Mouse (Mus musculus): ENCODE measurements at regions not wholly inside any gene's neighbourhood (a gene's known extent, or its start where the extent isn't known, plus 50 kb on each side); places are given as distances from the start of the nearest gene placed in this dataset.

DNA sequence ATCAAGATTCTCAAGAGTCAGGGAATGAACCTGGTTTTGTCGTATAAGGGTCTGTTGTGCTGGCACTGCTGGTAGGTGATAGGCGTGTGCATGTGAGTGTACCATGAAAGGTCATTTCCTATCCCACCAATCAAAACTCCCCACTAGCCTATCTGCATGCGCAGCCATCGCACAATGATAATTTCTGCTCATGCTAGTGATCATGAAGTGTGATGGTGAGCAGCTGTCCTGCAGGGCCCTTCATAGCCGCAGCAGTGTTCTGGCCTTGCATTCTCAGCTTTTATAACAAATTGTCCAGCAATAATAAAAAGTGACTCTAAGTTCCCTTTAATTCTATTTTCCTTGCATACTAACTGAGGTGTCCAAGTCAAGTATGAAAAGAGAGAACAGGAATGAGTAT, 321.7 kb upstream of the Spred2 start:
- TF ChIP-seq CTCF (conservative IDR thresholded peaks at IDR 0.05; ENCODE audit: low read length) (no peak), POU5F1 (IDR thresholded peaks at IDR 0.05; ENCODE audit: borderline replicate concordance, low read length) (no peak), NANOG (IDR thresholded peaks at IDR 0.05; ENCODE audit: borderline replicate concordance, low read length) (no peak)

Measured in E14TG2a.4 (cell line).